Mouse (Mus musculus): ENCODE data around the gene Srrm3.

The Srrm3 gene

DNA sequence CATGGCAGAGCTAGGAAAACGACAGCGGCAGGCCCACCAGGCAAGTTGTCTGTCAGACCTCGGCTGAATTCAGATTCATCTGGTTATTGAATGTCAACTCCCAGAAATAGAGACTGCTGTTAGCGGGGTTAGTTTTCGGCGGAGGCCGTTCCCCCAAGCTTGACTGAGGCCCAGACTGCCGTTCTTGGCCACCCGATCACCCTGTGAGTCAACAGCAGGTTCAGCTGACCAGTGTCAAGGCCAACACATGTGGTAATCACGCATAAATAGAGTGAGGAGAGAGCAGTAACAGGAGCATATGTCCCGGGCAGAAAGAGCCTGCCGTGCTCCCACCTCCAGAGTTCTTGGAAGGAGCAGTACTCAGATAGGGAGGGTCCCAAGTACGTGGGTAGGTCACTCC, 100.6 kb downstream of the Srrm3 start:
- DNase-seq: no peak

DNA sequence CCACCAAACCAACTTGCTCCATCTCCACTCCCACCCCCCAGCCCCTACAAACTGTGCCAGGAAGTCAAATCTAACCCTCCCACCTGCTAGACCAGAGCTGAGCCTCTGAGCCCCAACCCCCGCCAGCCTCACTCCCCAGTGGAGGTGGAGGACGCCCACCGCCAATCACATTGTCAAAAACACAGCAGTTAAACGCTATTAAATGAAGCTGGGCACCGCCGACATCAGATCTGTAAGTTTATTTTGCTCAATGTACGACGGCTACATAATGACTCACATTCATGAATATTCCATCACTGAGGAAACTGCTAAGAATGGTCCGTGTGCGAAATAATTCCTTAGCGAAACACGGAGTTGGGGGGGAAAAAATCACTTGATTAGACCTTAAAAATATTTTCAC, 101.5 kb downstream of the Srrm3 start:
- no peak for DNase-seq

DNA sequence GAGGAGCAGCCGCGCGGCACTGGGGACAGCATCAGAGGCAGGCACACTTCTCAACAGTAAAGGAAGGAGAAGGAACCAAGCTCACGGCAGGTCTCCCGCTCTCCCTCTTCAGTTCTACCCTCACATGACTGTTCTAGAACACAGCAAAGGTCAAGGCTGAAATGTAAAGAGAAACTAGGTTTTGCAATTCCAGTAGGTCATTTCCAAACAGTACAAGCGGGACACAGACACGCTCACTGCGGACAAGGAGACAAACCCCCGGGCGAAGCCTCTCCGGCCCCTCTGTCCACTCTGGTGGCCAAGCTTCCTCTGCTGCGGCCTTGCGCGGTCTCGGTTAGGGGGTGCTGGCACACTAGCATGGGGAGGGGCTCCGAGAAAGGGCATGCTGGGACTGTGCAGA, 102.3 kb downstream of the Srrm3 start:
- no peak for DNase-seq

DNA sequence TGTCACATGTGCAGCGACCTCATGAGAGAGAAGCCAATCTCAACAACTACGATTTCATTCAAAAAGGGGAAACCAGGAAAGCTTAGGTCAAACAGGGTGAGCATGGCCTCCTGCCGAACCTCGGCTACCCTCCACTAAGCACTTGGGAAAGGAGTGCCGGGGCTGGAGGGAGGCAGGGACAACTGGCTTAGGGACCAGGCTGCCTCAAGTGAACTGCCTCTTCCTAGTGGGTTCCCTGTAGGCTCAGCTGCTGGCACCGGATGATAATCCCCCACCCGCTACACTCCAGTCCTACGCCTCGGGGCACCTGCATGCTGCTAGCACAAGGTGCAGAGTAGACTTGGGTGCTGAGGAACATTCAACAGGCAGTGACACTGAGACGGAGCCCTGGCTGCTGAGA, 103.0 kb downstream of the Srrm3 start:
- no peak for DNase-seq

DNA sequence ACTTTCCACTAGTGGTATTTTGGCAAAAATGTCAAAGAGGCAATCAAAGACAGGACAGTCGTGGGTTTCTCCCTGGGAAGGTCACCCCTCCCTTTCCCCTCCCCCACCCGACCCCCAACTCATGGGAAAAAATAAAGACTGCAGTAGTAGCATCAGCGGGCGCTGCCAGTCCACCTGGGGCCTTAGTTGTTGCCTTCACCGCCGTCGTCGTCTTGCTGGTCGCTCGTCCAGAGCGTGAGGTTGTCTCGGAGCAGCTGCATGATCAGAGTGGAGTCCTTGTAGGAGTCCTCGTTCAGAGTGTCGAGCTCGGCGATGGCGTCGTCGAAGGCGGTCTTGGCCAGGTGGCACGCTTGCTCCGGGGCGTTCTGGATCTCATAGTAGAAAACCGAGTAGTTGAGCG, 104.1 kb downstream of the Srrm3 start:
- DNase-seq: no peak

DNA sequence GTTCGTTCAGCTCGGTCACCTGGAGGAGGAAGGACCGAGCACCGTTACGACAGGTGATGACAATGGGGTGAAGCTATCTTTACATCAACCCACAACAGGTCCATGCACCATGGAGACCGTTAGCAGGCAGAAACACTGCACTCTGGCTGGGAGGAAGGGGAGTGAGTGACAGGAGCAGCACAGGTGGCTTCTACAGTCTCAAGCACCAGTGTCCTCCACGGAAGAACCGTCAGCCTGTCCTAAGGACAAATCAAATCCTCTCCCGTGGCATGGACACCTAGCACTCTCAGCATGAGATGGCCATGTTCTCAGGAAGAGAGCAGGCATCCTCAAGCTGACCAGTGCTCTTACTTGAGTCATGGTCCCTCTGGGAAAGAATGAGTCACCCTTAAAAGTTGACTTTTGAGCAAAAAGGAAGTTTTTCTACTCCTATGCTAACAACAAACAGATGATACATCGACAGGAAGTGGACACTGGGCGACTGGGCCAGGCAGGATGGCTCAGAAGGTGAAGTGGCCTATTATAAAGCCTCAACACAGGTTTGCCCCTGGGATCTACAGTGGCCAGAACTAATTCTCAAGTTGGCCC, 105.0 kb downstream of the Srrm3 start:
- DNase-seq: no peak

DNA sequence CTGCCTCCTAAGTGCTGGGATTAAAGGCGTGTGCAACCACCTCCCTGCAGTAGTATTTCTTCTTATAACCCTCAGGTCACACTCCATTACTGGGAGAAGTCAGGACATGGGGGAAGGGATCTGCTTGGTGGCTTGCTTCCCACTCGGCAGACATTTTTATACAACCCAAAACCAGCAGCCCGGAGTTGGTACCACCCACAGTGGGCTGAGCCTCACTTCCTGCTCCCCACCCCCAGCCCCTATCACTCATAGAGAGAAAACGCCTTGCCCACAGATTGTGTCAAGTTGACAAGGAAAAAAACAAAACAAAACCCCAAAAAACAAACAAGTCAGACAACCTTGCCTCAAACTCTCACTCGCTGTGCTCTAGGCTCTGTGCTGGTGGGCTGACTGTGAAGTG, 106.5 kb downstream of the Srrm3 start:
- DNase-seq: no peak

DNA sequence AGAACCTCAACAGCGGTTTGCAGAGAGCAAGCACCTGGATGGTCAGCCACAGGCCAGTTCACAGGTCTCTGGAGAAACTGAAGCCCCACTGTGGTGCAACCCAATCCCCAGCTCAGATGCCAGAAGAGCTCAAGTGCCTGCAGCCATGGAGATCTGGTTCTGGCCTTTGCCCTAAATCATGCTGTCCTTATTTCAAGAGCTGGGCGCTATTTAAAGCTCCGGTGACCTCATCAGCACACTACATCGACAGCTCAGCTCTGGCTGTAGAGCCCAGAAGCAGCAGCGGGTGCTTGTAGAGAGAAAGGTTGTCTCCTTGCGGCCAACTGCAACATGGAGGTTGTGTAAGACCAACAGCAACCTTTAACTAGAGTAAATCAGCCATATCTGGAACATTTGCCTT, 107.5 kb downstream of the Srrm3 start:
- DNase-seq: no peak

DNA sequence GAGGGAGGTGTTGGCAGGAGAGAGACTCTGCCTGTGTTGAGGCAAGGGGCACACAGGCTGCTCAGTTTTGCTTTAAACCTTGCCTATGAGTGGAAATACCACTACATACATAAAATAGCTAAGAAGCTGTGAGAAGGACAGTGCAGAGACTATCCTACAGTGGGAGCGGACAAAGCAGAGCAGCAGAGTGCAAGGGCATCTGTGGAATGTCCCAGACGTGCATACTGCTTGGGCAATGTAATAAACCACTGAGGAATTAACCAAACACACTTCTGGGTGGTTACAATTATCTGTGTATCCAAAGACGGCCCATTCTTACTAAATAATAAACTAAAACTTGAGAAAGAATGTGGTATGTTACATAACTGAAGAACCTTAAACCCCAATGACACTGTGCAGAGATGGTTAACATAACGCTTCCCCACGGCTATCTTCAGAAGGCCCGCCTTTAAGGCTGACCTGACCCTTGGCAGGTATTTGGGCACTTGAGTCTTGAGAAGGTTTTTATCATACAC, 109.4 kb downstream of the Srrm3 start:
- no peak for DNase-seq

DNA sequence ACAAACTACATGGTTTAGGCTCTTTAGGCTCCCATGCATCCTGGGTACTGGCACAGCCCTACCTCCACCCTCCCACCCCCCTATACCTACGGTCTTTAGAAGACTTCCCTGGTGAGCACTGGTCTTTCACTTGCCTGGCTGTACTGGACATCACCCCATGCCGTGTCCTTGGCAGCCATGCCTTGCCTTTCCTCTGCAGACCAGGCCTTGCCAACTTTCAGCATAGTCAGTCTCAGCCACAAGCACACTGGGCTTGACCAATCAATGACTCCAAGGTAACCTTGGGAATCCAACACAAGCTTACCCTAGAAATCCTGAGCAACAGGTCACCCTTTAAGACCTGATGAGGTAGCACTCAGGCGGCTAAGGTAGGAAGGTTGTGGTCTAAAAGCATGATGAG, 109.9 kb downstream of the Srrm3 start:
- no peak for DNase-seq

DNA sequence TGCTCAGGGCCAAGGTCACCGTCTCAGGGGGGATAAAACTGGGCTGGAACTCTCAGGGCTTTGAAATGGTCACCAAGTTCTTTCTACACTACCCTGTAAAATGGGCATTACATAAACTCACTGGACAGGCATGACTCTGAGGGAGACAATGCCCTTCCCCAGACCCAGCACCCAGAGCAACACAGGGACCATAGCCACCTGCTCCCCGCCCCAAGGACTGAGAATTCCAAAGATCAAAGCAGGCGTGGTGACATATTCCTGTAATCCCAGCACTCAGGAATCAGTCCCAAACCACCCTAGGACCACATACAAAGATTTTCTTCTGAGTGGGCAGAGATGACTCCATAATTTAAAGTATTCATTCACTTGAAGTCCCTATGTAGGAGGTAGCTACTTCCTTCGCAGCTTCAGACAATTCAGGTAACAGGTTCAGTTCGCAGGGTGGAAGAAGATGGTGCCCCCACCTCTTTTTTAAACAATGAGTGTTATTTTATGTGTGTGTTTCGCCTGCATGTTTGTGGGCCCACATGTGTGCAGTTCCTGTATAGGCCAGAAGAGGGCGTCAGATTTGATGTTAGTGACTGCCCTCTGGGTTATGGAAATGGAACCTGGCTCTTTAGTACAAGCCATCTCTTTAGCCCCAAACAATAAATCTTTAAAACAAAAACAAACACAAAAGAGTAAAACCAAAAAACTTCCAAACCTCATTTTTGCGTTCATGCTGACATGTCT, 110.8 kb downstream of the Srrm3 start:
- peak; percentile 44 to 45 for DNase-seq

DNA sequence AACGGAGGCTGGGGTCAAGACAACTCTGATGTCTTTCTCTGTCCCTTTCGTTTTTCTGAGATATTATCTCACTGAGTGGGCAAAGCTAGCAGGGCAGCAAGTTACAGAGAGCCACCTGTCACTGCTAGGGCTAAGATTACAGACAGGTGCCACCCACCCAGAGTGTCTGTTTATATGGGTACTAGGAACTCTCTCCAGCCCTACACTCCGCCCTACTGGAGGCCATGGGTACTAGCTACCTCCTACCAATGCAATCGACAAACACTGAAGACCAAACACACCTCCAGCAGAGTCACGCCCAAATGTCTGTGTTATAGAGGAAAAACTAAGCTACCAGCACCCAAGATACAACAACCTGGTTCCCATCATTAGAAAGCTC, 111.4 kb downstream of the Srrm3 start:
- no peak for DNase-seq

DNA sequence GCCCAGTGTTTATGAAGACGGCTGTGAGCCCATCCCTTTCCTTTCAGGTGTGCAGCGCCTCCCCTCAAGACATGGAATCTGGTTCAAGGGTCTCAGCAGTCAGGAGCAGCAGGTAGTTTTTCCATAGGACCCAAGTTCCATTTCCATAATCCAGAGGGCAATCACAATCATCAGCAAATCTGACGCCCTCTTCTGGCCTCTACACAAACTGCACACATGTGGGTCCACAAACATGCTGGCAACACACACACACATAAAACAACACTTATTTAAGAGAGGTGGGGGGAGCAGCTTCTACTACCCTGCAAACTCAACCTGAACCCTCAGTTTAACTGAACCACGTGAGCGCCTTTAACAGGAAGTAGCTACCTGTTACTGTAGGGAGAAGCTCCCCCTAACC, 111.9 kb downstream of the Srrm3 start:
- no peak for DNase-seq

DNA sequence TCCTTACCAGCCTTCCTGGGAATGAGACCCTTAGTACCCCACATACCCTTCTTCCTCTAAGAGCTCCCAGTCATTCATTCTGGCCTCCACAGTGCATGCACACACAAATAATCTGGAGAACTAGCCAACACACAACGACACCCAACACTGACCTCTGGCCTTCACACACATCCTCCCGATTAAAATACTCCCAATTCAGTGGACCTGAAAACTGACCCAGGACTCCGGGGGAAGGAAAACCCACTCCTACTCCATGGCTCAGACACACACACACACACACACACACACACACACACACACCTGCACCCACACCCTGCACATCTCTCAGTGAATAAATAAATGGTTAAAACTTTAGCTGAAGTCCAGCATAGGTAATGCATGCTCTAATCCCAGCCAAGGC, 113.2 kb downstream of the Srrm3 start:
- DNase-seq: no peak

DNA sequence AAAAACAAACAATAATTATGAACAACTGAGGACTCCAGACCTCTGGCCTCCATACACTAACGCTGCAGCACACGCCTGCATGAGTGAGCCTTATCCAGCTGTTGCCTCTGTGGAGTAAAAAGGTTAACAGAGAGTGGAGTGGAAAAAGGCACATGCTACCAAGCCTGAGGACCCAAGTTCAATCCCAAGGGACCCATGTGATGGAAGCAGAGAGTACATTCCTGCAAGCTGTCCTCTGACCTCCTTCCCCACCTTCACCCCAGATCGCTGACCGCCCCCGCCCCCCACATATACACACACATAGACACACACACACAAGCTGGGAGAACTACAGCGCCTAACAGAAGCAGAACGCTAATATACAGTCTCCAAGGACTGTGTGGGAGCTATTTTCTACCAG, 117.2 kb downstream of the Srrm3 start:
- DNase-seq: no peak

Measured in B cell, adult 2 months (primary cell).